Mouse (Mus musculus): ENCODE results near the gene Armc6.
"Not testable (repeated sequence)": the region's sequence is repeated elsewhere in the genome, so short reads cannot be mapped to it uniquely, and the experiment has no call there.

Gene Armc6

GRCm38 (mm10) chr8:70230837-70231236 lies 3.4 kb downstream of the Armc6 start:
- no peak for DNase-seq (ENCODE audit: low spot score)

- no peak for DNase-seq (ENCODE audit: low spot score)
These were observed 6.3 kb downstream of the Armc6 start for GRCm38 (mm10) chr8:70227997-70228396.

GRCm38 (mm10) chr8:70223341-70223740 lies 10.9 kb downstream of the Armc6 start:
- no peak for DNase-seq (ENCODE audit: low spot score)

- no peak for DNase-seq (ENCODE audit: low spot score)
These were observed 12.2 kb downstream of the Armc6 start for GRCm38 (mm10) chr8:70222041-70222440.

- no peak for DNase-seq (ENCODE audit: low spot score)
These were observed 13.4 kb downstream of the Armc6 start for GRCm38 (mm10) chr8:70220911-70221310.

GRCm38 (mm10) chr8:70220236-70220840 lies 13.9 kb downstream of the Armc6 start:
- peak; percentile 79 for DNase-seq (ENCODE audit: low spot score)

- peak; percentile 79 for DNase-seq (ENCODE audit: low spot score)
These were observed 15.1 kb downstream of the Armc6 start for GRCm38 (mm10) chr8:70219107-70219684.

- no peak for DNase-seq (ENCODE audit: low spot score)
These were observed 16.8 kb downstream of the Armc6 start for GRCm38 (mm10) chr8:70217441-70217840.

GRCm38 (mm10) chr8:70216566-70216965 lies 17.7 kb downstream of the Armc6 start:
- peak; percentile 51 for DNase-seq (ENCODE audit: low spot score)

GRCm38 (mm10) chr8:70216161-70216560 lies 18.1 kb downstream of the Armc6 start:
- not testable (repeated sequence) for DNase-seq (ENCODE audit: low spot score)

GRCm38 (mm10) chr8:70215092-70215491 lies 19.2 kb downstream of the Armc6 start:
- DNase-seq (ENCODE audit: low spot score), result no peak

- DNase-seq (ENCODE audit: low spot score), result no peak
These were observed 19.9 kb downstream of the Armc6 start for GRCm38 (mm10) chr8:70214411-70214810.

- peak; percentile 100 for DNase-seq (ENCODE audit: low spot score)
These were observed 21.9 kb downstream of the Armc6 start, which contains the start of gene Slc25a42 for GRCm38 (mm10) chr8:70212112-70213055. Gene Slc25a42 (minus strand): TSS chr8:70212305.

GRCm38 (mm10) chr8:70211726-70212111 lies 22.5 kb downstream of the Armc6 start:
- DNase-seq (ENCODE audit: low spot score), result peak; percentile 29

- no peak for DNase-seq (ENCODE audit: low spot score)
These were observed 23.0 kb downstream of the Armc6 start for GRCm38 (mm10) chr8:70211275-70211674.

- no peak for DNase-seq (ENCODE audit: low spot score)
These were observed 23.7 kb downstream of the Armc6 start for GRCm38 (mm10) chr8:70210538-70210937.

GRCm38 (mm10) chr8:70208130-70208529 lies 26.1 kb downstream of the Armc6 start:
- DNase-seq (ENCODE audit: low spot score), result no peak

- no peak for DNase-seq (ENCODE audit: low spot score)
These were observed 29.5 kb downstream of the Armc6 start for GRCm38 (mm10) chr8:70204757-70205156.

- no peak for DNase-seq (ENCODE audit: low spot score)
These were observed 31.2 kb downstream of the Armc6 start for GRCm38 (mm10) chr8:70203072-70203471.

GRCm38 (mm10) chr8:70201417-70201816 lies 32.8 kb downstream of the Armc6 start:
- no peak for DNase-seq (ENCODE audit: low spot score)

GRCm38 (mm10) chr8:70200098-70200681 lies 34.1 kb downstream of the Armc6 start:
- no peak for DNase-seq (ENCODE audit: low spot score)

GRCm38 (mm10) chr8:70197603-70198002 lies 36.7 kb downstream of the Armc6 start:
- DNase-seq (ENCODE audit: low spot score), result no peak
